ENCODE assay signal across 11 mouse cellular contexts in genomic region chr2:143990997-143991396, GRCm38 (mm10). TPM values are rescaled to one million over a fixed set of nuclear protein-coding genes. Genes with fewer than 3 reads are reported as not detected.
DNase-seq lines count a peak whose midpoint lies in the region; ATAC-seq and TF ChIP-seq lines count a peak whose summit lies in the region.
"Had no signal": no experiment of that assay in that cellular context is flagged by ENCODE, and none has a peak within 500 bp of the region (broad histone marks: within the 10 kb centered on the region; RNA-seq: fewer than 3 reads in every experiment).

No protein-coding gene starts in this region.

- no peaks in the 10 kb centered on the region for H3K9me3 ChIP-seq in kidney, embryonic 14.5 days (ENCODE audit: control insufficient read depth, low read length)
- H3K9me3 ChIP-seq in hindbrain, postnatal 0 days (ENCODE audit: low read length), result no peaks in the 10 kb centered on the region
- H3K9me3 ChIP-seq in lung, postnatal 0 days (ENCODE audit: low read length), result no peaks in the 10 kb centered on the region
- H3K9me3 ChIP-seq: embryonic facial prominence, embryonic 15.5 days had no signal

- TF ChIP-seq CTCF in Patski (IDR thresholded peaks at IDR 0.05), result no peak
- no peak for TF ChIP-seq CTCF in hindbrain, postnatal 0 days (IDR thresholded peaks at IDR 0.05; ENCODE audit: low read depth)
- no peak for TF ChIP-seq CTCF in lung, postnatal 0 days (IDR thresholded peaks at IDR 0.05)

- in situ Hi-C loops in Patski (cut with MboI; ENCODE audit: low pct_unique_long_range_greater_than_20kb), result no loop called here

- intact Hi-C loops in gastrocnemius, postnatal 36 days (cut with DNase I), result no loop called here

- no peak overlapping the region for H3K27ac ChIP-seq in kidney, embryonic 14.5 days (ENCODE audit: low read depth, low read length)
- 0 out of 2 replicates have a peak overlapping the region, but pooled peaks have one; percentile 36 for H3K27ac ChIP-seq in hindbrain, postnatal 0 days
- no peak overlapping the region for H3K27ac ChIP-seq in lung, postnatal 0 days (ENCODE audit: low read length)
- H3K27ac ChIP-seq: embryonic facial prominence, embryonic 15.5 days had no signal

- DNase-seq in kidney, adult 11 months, result peak; percentile 83
- peak; percentile 64 for DNase-seq in Patski (ENCODE audit: low read depth, low spot score)
- DNase-seq in hindbrain, postnatal 0 days (ENCODE audit: low spot score), result peak; percentile 60
- DNase-seq in lung, postnatal 0 days (ENCODE audit: low spot score), result peak; percentile 81
- DNase-seq in yolk sac, embryonic 10.5 days (ENCODE audit: low spot score), result no peak
- no peak for DNase-seq in gastrocnemius, postnatal 36 days
- DNase-seq: heart, postnatal 4 days had no signal

- H3K4me1 ChIP-seq in kidney, embryonic 14.5 days (ENCODE audit: control insufficient read depth, insufficient read depth, low read length), result peaks cover 8% of the 10 kb centered on the region
- no peaks in the 10 kb centered on the region for H3K4me1 ChIP-seq in hindbrain, postnatal 0 days (ENCODE audit: insufficient read depth, low read length)
- peaks cover 24% of the 10 kb centered on the region; the same call in 1 of the 2 replicates for H3K4me1 ChIP-seq in lung, postnatal 0 days (ENCODE audit: insufficient read depth, low read depth, low read length)

- no peak overlapping the region for H3K4me2 ChIP-seq in kidney, embryonic 14.5 days (replicated peaks; ENCODE audit: low read depth, low read length)
- H3K4me2 ChIP-seq in hindbrain, postnatal 0 days (ENCODE audit: low read depth, low read length), result no peak overlapping the region
- no peak overlapping the region for H3K4me2 ChIP-seq in lung, postnatal 0 days (replicated peaks; ENCODE audit: low read depth, low read length)
- H3K4me2 ChIP-seq: embryonic facial prominence, embryonic 15.5 days had no signal

- POLR2A ChIA-PET in Patski (lab: Charles Lee), result interaction anchor here (0.6 to 2.0 kb wide), 2 partner anchors 11 to 228 kb away, joined by 3 to 6 read pairs; no protein-coding TSS in a partner anchor

- WGBS in kidney, embryonic 14.5 days, result 52% methylated on average over 1 of the region's 1 CpGs
- 6% methylated on average over 1 of the region's 1 CpGs for WGBS in hindbrain, postnatal 0 days
- 29% methylated on average over 1 of the region's 1 CpGs for WGBS in lung, postnatal 0 days

- H3K36me3 ChIP-seq in kidney, embryonic 14.5 days (ENCODE audit: control insufficient read depth, insufficient read depth, low read length), result peaks cover 6% of the 10 kb centered on the region; the same call in 1 of the 2 replicates
- no peaks in the 10 kb centered on the region for H3K36me3 ChIP-seq in hindbrain, postnatal 0 days (ENCODE audit: insufficient read depth, low read length)
- H3K36me3 ChIP-seq in lung, postnatal 0 days (ENCODE audit: insufficient read depth, low read length), result no peaks in the 10 kb centered on the region

- no peaks in the 10 kb centered on the region for H3K27me3 ChIP-seq in kidney, embryonic 14.5 days (ENCODE audit: control insufficient read depth, insufficient read depth, low read length)
- no peaks in the 10 kb centered on the region for H3K27me3 ChIP-seq in Patski
- no peaks in the 10 kb centered on the region for H3K27me3 ChIP-seq in hindbrain, postnatal 0 days (ENCODE audit: insufficient read depth, low read length)
- no peaks in the 10 kb centered on the region for H3K27me3 ChIP-seq in lung, postnatal 0 days (replicated peaks; ENCODE audit: insufficient read depth, low read length)
- H3K27me3 ChIP-seq: embryonic facial prominence, embryonic 15.5 days had no signal

- no peak overlapping the region for H3K9ac ChIP-seq in kidney, embryonic 14.5 days (ENCODE audit: low read depth, low read length)
- no peak overlapping the region for H3K9ac ChIP-seq in hindbrain, postnatal 0 days (replicated peaks; ENCODE audit: low read length)
- H3K9ac ChIP-seq in lung, postnatal 0 days (replicated peaks; ENCODE audit: low read depth), result no peak overlapping the region
- H3K9ac ChIP-seq: embryonic facial prominence, embryonic 15.5 days had no signal

- CTCF ChIA-PET in Patski (lab: Charles Lee), result interaction anchor here (0.9 to 1.3 kb wide), 2 partner anchors 10 to 12 kb away, joined by 3 to 5 read pairs; no protein-coding TSS in a partner anchor

- ATAC-seq in kidney, embryonic 14.5 days (ENCODE audit: low FRiP score, low TSS enrichment), result no peak
- ATAC-seq in Patski, result peak; percentile 92
- ATAC-seq in hindbrain, postnatal 0 days, result peak; percentile 51; the same call in 1 of the 2 replicates
- peak; percentile 78 for ATAC-seq in lung, postnatal 0 days

- H3K4me3 ChIP-seq in kidney, embryonic 14.5 days (ENCODE audit: low read length), result no peak overlapping the region
- no peak overlapping the region for H3K4me3 ChIP-seq in hindbrain, postnatal 0 days (ENCODE audit: low read length)
- no peak overlapping the region for H3K4me3 ChIP-seq in lung, postnatal 0 days (ENCODE audit: low read depth, low read length)
- H3K4me3 ChIP-seq: embryonic facial prominence, embryonic 15.5 days had no signal

- no peak for TF ChIP-seq EP300 in lung, postnatal 0 days (IDR thresholded peaks at IDR 0.05)

RNA-seq across cellular contexts. Expression of gene Rrbp1, which starts 20.1 kb away (rescaled TPM):
- polyA plus RNA-seq in kidney, embryonic 14.5 days (2014; fragmentation: Nextera tagmentation; extraction: Ambion mirVana), result 95.4 and 97.1 TPM in 2 replicates
- polyA plus RNA-seq in Patski (2021), result 230 TPM
- 24.0 and 29.9 TPM in 2 replicates for total RNA-seq in hindbrain, postnatal 0 days (2014; rRNA removed)
- 31.5 and 34.4 TPM in 2 replicates for polyA plus RNA-seq in hindbrain, postnatal 0 days (2015; fragmentation: Nextera tagmentation; extraction: Ambion mirVana)
- 79.4 and 89.2 TPM in 2 replicates for polyA plus RNA-seq in lung, postnatal 0 days (2015; fragmentation: Nextera tagmentation; extraction: Ambion mirVana)
- total RNA-seq in gastrocnemius, postnatal 36 days (2021), result 10 to 100 TPM; 40.8 to 43.1 TPM

RNA-seq across cellular contexts. Expression of gene Banf2, which starts 41.9 kb away (rescaled TPM):
- not detected in 2 replicates for polyA plus RNA-seq in kidney, embryonic 14.5 days (2014; fragmentation: Nextera tagmentation; extraction: Ambion mirVana)
- polyA plus RNA-seq in Patski (2021), result not detected
- not detected in 2 replicates for total RNA-seq in hindbrain, postnatal 0 days (2014; rRNA removed)
- not detected in 2 replicates for polyA plus RNA-seq in hindbrain, postnatal 0 days (2015; fragmentation: Nextera tagmentation; extraction: Ambion mirVana)
- polyA plus RNA-seq in lung, postnatal 0 days (2015; fragmentation: Nextera tagmentation; extraction: Ambion mirVana), result not detected in 2 replicates
- not detected for total RNA-seq in gastrocnemius, postnatal 36 days (2021)
- total RNA-seq: ES-E14; heart, postnatal 4 days had no signal
- polyA plus RNA-seq: embryonic facial prominence, embryonic 15.5 days; limb, embryonic 14.5 days had no signal

Comparison
In these comparisons a context has a peak if more than half of its experiments do, and no peak if none do; other contexts are left out.
1. DNase-seq: peak in kidney, adult 11 months (single experiment), Patski (single experiment), hindbrain, postnatal 0 days (single experiment) and lung, postnatal 0 days (single experiment); none in yolk sac, embryonic 10.5 days (single experiment) and gastrocnemius, postnatal 36 days (0 of 2).